Mouse (Mus musculus) telencephalon, adult 2 months (tissue): ENCODE measurements around the gene Fchsd2.

Experiments used
- DNase-seq: peaks from one replicate; pipeline ENCODE4 v3.0.0-alpha.2; 2011; ENCODE audit warnings: low read depth, low spot score

Gene Fchsd2

DNA sequence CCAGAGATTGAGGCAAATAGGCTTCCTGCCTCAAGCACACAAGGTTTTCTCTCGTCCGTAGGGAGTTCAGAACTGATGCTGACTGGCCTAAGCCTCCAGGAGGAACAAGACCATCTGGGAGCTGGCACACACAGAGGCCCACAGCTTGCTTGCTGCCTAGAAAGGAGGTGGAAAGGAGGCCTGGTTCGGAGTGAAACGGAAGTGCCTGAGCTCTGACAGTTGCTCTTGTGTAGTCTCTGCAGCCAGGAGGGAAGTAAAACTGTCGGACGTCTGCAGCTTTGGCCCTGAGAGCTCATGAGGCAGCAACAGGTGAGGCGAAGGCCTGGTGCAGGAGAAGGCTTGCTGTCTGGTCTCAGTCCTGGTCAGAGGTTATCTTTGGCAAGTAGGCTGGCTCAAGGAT is at the start of gene Fchsd2:
Gene Fchsd2, plus strand, starts transcription at position 246 of the 400 bp plus-strand sequence.
- peak; percentile 50 for DNase-seq

DNA sequence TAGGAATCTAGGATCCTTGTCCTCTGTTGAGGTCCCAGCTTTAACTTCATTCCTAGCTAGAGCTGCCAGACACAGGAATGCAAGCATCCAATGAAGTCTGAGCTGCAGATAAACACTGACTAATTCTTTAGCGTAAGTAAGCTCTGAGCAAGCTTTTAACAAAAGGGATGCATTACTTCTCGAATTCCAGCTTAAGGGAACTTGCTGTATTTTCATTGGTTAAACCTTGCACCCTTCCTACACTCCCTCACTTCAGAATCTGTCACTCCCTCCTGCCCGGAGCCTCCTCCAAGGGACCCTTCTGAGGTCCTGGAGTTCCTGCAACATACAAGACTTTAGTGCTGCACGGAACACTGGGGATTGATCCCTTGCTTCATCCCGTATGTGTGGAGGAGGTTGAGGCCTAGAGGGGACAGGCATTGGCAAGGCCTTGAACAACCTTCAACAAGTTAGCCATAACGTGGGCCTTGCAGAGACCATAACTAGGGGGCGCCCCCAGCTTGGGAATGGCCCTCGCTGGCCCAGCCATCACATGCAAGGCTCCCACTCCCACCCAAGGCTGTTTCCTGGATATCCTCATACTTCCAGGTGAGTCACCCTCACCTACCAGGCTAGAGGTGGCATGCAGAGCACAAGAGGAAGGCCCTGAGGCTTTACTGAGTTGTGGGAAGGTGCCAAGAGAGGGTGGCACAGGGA is 48.7 kb upstream of the Fchsd2 start:
- DNase-seq, result no peak

DNA sequence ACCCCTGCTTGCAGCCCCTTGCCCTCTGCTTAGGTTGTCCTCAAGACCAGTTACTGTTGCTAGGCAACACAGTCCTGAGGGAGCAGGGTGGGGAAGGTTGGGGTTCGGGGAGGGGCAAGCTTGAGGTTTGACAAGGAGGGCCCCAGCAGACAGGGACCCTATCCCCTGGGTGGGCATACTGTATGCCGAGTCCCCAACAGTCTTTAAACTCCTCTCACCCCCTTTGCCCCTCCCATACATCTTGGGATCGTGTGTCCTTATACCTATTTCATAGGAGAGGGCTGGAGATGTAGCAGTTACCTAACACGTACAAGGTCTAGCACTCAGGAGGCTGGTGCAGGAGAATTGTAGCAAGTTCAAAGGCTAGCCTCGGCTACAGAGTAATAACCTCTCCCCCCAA is 44.4 kb upstream of the Fchsd2 start:
- no peak for DNase-seq

DNA sequence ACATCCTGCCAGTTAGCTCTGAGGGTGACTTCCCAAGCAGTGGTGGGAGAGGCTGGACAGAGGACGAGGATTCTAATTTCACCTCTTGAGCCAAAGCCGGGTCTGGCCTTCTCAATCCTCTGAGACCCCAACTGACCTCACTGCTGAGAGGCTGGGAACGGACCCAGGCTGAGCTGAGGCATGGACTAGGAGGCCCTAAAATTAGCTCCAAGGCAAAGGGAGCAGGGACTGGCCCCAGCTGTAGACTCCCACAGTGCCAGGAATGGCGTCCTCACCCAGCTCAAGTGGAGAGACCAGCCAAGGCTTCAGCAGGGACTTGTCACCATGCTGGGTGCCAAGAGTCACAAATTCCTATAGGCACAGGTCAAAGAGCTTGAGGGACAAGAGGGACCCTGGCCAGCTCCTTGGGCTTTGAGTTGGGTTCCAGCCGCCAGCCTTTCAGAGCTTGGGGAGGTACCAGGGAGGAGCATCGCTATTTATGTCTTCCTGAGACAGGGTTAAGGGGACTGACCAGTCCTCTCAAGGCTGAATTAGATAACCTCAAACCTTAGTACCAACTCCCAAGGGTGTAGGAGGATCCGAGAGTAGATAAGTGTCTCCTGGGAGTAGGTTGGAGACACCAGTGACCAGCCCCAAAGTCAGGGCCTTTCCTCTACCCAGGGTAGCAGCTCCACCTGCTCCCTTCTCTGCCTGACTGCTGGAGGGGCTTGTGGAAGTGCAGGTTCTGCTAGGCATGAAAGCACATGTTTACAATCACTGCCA is 43.2 kb upstream of the Fchsd2 start:
- DNase-seq, result no peak

GRCm38 (mm10) chr7:101050724-101051550 is 41.7 kb upstream of the Fchsd2 start:
- no peak for DNase-seq

- no peak for DNase-seq
Observed at GRCm38 (mm10) chr7:101051551-101052221, 41.0 kb upstream of the Fchsd2 start.

- no peak for DNase-seq
Observed at GRCm38 (mm10) chr7:101053136-101053535, 39.5 kb upstream of the Fchsd2 start.

DNA sequence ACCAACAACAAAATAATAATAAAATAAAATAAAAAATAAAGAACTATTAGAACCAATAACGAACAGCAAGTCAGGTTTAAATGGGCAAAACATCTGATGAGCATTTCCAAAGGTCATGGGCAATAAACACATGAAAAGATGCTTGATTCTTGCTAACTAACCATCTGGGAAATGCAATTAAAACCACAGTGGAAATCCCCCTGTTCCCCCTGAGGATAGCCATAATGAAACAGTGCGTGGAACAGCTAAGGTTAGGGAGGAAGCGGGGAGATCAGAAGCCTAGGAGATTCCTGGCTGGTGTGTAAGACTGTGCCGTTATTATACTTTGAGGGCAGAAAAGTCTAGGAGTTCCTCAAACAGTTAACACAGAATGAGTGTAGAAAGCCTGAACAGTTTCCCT is 35.4 kb upstream of the Fchsd2 start:
- no peak for DNase-seq

DNA sequence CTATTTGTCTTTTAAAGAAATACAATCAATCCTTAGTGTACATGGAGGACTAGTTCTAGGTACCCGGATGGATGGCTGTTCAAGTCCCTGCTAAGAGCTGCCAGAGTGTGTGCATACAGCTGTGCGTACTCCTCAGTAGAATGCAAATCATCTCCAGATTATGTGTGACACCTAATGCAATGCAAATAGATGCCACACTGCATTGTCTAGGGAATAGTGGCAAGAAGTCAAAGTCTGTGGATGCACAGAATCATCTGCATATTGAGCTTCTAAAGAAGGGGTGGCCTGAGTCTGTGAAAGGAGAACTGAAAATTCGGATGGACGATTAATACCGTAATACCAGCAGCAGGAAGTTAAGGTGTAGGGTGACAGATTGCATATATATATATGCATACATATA is 33.5 kb upstream of the Fchsd2 start:
- no peak for DNase-seq

DNA sequence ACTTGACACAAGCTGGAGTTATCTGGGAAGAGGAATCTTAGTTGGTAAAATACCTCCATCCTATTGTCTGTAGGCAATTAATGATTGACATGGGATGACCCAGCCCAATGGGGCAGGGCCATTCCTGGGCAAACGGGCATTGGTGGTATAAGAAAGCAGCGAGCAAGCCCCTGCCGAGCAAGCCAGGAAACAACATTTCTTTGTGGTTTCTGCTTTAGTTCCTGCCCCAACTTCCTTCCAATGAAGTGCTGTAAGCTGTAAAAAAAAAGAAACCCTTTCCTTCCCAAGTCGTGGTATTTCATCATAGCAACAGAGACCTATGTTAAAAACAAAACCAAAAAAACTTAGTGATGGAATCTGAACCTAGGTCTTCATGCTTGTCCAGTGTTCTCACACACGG is 32.2 kb upstream of the Fchsd2 start:
- no peak for DNase-seq

DNA sequence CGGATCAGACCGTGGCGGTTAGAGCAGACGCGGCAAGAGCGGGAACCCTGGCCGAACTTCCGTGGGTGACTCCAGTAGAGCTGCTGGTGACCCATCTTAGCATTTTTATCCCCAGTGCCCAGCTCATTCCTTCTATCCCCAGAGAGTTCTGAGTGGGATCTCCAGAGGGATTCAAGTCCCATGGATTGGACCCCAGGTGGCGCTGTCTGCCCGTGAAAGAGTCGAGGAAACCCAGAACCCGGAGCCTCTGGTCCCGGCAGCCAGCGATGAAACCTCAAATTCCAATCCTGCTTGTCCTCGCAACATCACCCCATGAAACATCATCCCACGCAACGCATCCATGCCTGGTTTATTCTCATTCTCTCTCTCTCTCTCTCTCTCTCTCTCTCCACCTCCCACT is 31.3 kb upstream of the Fchsd2 start:
- peak; percentile 64 for DNase-seq

- no peak for DNase-seq
Observed at GRCm38 (mm10) chr7:101062246-101062645, 30.4 kb upstream of the Fchsd2 start.

DNA sequence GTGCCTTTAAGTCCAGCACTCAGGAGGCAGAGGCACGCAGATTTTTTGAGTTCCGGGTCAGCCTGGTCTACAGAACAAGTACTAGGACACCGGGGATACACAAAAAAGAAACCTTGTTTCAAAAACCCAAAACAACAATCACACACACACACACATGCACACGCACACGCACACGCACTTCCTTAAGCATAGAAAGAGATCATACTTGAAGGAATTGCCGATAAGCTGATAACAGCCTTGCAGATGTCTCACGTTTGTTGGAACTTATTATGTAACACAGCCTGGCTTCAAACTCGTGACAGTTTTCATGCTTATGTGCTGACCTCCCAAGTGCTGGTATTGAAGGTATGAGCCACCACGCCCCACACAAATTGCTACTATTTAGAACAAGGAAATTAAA is 29.1 kb upstream of the Fchsd2 start:
- no peak for DNase-seq

- no peak for DNase-seq
Observed at GRCm38 (mm10) chr7:101064697-101065688, 27.7 kb upstream of the Fchsd2 start.

DNA sequence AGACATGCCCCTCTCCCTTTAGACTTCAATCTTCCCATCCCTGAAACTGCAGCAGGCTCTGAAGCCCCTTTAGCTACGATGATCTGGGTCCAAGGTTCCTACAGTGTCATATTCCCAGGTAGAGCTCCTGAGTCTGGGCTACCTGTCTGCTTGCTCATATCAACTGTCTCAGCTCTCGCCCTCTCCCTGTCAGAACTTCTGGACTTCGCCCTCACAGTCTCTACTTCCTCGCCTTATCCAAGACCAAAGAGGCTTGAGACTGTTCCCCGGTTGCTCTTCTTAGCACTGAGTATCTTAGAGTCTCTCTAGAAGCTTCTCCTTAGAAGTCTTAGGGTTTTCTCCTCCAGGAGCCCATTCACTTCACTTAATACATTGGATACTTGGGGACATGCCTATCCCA is 26.7 kb upstream of the Fchsd2 start:
- DNase-seq, result no peak

DNA sequence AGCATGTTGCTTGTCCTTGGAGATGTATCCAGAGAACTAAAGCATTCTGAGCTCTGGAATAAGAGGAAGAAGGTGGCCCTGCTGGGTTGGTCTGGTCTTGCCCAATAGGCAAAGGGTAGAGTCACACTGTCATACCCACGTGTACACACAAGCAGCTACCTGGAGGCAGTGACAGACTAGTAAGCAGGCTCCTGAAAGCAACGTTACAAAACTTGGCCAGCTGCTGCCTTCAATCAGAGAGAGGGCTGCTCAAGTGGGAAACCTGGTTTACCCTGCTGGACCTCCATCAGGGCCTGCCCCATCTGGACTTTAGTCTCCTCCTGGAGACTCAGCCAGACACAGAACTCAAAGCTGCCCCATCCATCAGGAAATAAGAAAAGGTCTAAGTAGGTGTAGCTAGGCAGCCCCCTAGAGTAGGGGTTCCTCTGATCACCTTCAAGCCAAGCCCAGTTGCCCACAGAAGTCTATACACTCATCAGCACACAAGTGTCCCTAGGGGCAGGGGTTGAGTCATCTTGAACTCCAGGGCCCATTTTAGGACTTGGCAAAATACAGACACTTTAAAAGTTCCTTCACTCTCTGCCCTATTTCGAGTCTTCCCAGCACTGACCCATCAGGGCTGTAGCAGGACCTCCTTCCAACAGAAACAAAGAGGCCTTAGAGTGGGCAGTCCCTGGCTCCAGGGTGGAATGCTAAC is 25.9 kb upstream of the Fchsd2 start:
- no peak for DNase-seq

- no peak for DNase-seq
Observed at GRCm38 (mm10) chr7:101067521-101067920, 25.1 kb upstream of the Fchsd2 start.

DNA sequence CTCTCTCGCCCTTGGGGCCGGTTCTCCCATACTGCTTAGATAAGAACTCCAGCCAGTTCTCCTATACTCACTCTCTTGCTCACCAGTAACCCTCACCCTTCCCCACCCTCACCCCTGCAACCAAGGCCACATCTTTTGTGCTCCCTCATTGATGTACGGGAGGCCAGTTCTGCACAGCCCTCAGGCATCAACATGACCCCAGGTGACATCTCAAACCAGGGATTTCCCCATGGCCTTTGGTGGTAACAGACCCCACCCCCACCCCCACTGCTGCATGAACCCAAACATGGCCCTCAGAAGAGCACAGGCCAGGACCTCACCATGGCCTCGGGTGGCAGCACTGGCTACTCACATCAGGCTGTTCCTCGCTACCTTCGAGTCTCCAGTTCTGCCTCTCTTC is 23.4 kb upstream of the Fchsd2 start:
- DNase-seq, result no peak

GRCm38 (mm10) chr7:101070406-101070805 is 22.3 kb upstream of the Fchsd2 start:
- DNase-seq, result no peak

GRCm38 (mm10) chr7:101071020-101071419 is 21.6 kb upstream of the Fchsd2 start:
- no peak for DNase-seq
